Mouse (Mus musculus): ENCODE data around the gene Cubn. TPM values are rescaled to one million over a fixed set of nuclear protein-coding genes. Genes with fewer than 3 reads are reported as not detected.

Gene Cubn
- polyA plus RNA-seq, 1 experiment from 2014 or later: 0.29 TPM

- Histone ChIP-seq H3K4me1 (ENCODE audit: control insufficient read depth, insufficient read depth, low read length) (peaks cover 2% of the 10 kb centered on the region; the same call in 1 of the 2 replicates), H3K36me3 (ENCODE audit: control insufficient read depth, insufficient read depth, low read length) (no peaks in the 10 kb centered on the region), H3K9ac (ENCODE audit: low read length) (peak within 1 kb of the TSS; percentile 47), H3K4me3 (ENCODE audit: low read depth, low read length) (peak within 1 kb of the TSS; percentile 49), H3K4me2 (ENCODE audit: low read depth) (peak within 1 kb of the TSS; percentile 47), H3K9me3 (ENCODE audit: control insufficient read depth, low read length) (no peaks in the 10 kb centered on the region), H3K27me3 (ENCODE audit: control insufficient read depth, insufficient read depth, low read length) (no peaks in the 10 kb centered on the region), H3K27ac (ENCODE audit: low read depth, low read length) (no peak within 1 kb of the TSS)
- 1% methylated on average over 37 of the region's 37 CpGs for WGBS
- ATAC-seq (ENCODE audit: insufficient read depth, low FRiP score, low TSS enrichment) (peak; percentile 98), DNase-seq (ENCODE audit: low spot score) (peak; percentile 96)
Observed at GRCm38 (mm10) chr2:13271165-13271957, 220.3 kb downstream of the Cubn start, which contains the start of gene Rsu1. TSS of gene Rsu1 (minus strand) at chr2:13271415.

- no peaks in the 10 kb centered on the region for H3K27me3 ChIP-seq (ENCODE audit: control insufficient read depth, insufficient read depth, low read length)
- DNase-seq (ENCODE audit: low spot score): peak; percentile 18
- H3K9me3 ChIP-seq (ENCODE audit: control insufficient read depth, low read length): no peaks in the 10 kb centered on the region
- H3K9ac ChIP-seq (ENCODE audit: low read length): peak overlapping the region; percentile 47
- no peak overlapping the region for H3K27ac ChIP-seq (ENCODE audit: low read depth, low read length)
- peak overlapping the region; percentile 49 for H3K4me3 ChIP-seq (ENCODE audit: low read depth, low read length)
- 60% methylated on average over 8 of the region's 8 CpGs for WGBS
- peak overlapping the region; percentile 44 for H3K4me2 ChIP-seq (ENCODE audit: low read depth)
- no peaks in the 10 kb centered on the region for H3K36me3 ChIP-seq (ENCODE audit: control insufficient read depth, insufficient read depth, low read length)
- ATAC-seq (ENCODE audit: insufficient read depth, low FRiP score, low TSS enrichment): peak; percentile 36
- peaks cover 2% of the 10 kb centered on the region; the same call in 1 of the 2 replicates for H3K4me1 ChIP-seq (ENCODE audit: control insufficient read depth, insufficient read depth, low read length)
Observed at GRCm38 (mm10) chr2:13270736-13271135, 220.9 kb downstream of the Cubn start.

GRCm38 (mm10) chr2:13268681-13269293, 222.8 kb downstream of the Cubn start:
- Histone ChIP-seq H3K9me3 (ENCODE audit: control insufficient read depth, low read length) (no peaks in the 10 kb centered on the region), H3K9ac (ENCODE audit: low read length) (no peak overlapping the region), H3K27me3 (ENCODE audit: control insufficient read depth, insufficient read depth, low read length) (no peaks in the 10 kb centered on the region), H3K4me2 (ENCODE audit: low read depth) (no peak overlapping the region), H3K4me3 (ENCODE audit: low read depth, low read length) (no peak overlapping the region), H3K36me3 (ENCODE audit: control insufficient read depth, insufficient read depth, low read length) (no peaks in the 10 kb centered on the region), H3K4me1 (ENCODE audit: control insufficient read depth, insufficient read depth, low read length) (peaks cover 2% of the 10 kb centered on the region; the same call in 1 of the 2 replicates), H3K27ac (ENCODE audit: low read depth, low read length) (no peak overlapping the region)
- DNase-seq (ENCODE audit: low spot score) (no peak), ATAC-seq (ENCODE audit: insufficient read depth, low FRiP score, low TSS enrichment) (no peak)
- 98% methylated on average over 4 of the region's 4 CpGs for WGBS

GRCm38 (mm10) chr2:13264875-13265274, 226.7 kb downstream of the Cubn start:
- no peaks in the 10 kb centered on the region for H3K36me3 ChIP-seq (ENCODE audit: control insufficient read depth, insufficient read depth, low read length)
- H3K9ac ChIP-seq (ENCODE audit: low read length): no peak overlapping the region
- H3K9me3 ChIP-seq (ENCODE audit: control insufficient read depth, low read length): no peaks in the 10 kb centered on the region
- no peaks in the 10 kb centered on the region for H3K27me3 ChIP-seq (ENCODE audit: control insufficient read depth, insufficient read depth, low read length)
- no peak overlapping the region for H3K4me3 ChIP-seq (ENCODE audit: low read depth, low read length)
- H3K27ac ChIP-seq (ENCODE audit: low read depth, low read length): no peak overlapping the region
- H3K4me1 ChIP-seq (ENCODE audit: control insufficient read depth, insufficient read depth, low read length): no peaks in the 10 kb centered on the region
- DNase-seq (ENCODE audit: low spot score) (peak; percentile 36), ATAC-seq (ENCODE audit: insufficient read depth, low FRiP score, low TSS enrichment) (peak; percentile 61)
- H3K4me2 ChIP-seq (ENCODE audit: low read depth): no peak overlapping the region
- 50% methylated on average over 4 of the region's 4 CpGs for WGBS

GRCm38 (mm10) chr2:13263150-13263549, 228.5 kb downstream of the Cubn start:
- H3K9me3 ChIP-seq (ENCODE audit: control insufficient read depth, low read length): no peaks in the 10 kb centered on the region
- no peak overlapping the region for H3K4me3 ChIP-seq (ENCODE audit: low read depth, low read length)
- no peaks in the 10 kb centered on the region for H3K27me3 ChIP-seq (ENCODE audit: control insufficient read depth, insufficient read depth, low read length)
- no peaks in the 10 kb centered on the region for H3K36me3 ChIP-seq (ENCODE audit: control insufficient read depth, insufficient read depth, low read length)
- ATAC-seq (ENCODE audit: insufficient read depth, low FRiP score, low TSS enrichment) (no peak), DNase-seq (ENCODE audit: low spot score) (no peak)
- H3K9ac ChIP-seq (ENCODE audit: low read length): no peak overlapping the region
- H3K4me2 ChIP-seq (ENCODE audit: low read depth): no peak overlapping the region
- 81% methylated on average over 4 of the region's 4 CpGs for WGBS
- no peak overlapping the region for H3K27ac ChIP-seq (ENCODE audit: low read depth, low read length)
- no peaks in the 10 kb centered on the region for H3K4me1 ChIP-seq (ENCODE audit: control insufficient read depth, insufficient read depth, low read length)

- Histone ChIP-seq H3K27ac (ENCODE audit: low read depth, low read length) (no peak overlapping the region), H3K4me2 (ENCODE audit: low read depth) (no peak overlapping the region), H3K27me3 (ENCODE audit: control insufficient read depth, insufficient read depth, low read length) (no peaks in the 10 kb centered on the region), H3K4me3 (ENCODE audit: low read depth, low read length) (no peak overlapping the region), H3K4me1 (ENCODE audit: control insufficient read depth, insufficient read depth, low read length) (no peaks in the 10 kb centered on the region), H3K36me3 (ENCODE audit: control insufficient read depth, insufficient read depth, low read length) (peaks cover 2% of the 10 kb centered on the region; the same call in 1 of the 2 replicates), H3K9ac (ENCODE audit: low read length) (no peak overlapping the region), H3K9me3 (ENCODE audit: control insufficient read depth, low read length) (no peaks in the 10 kb centered on the region)
- DNase-seq (ENCODE audit: low spot score) (no peak), ATAC-seq (ENCODE audit: insufficient read depth, low FRiP score, low TSS enrichment) (no peak)
- WGBS: 88% methylated on average over 2 of the region's 2 CpGs
Observed at GRCm38 (mm10) chr2:13258606-13259005, 233.0 kb downstream of the Cubn start.

- no peak overlapping the region for H3K9ac ChIP-seq (ENCODE audit: low read length)
- no peak overlapping the region for H3K27ac ChIP-seq (ENCODE audit: low read depth, low read length)
- no peaks in the 10 kb centered on the region for H3K9me3 ChIP-seq (ENCODE audit: control insufficient read depth, low read length)
- no peak overlapping the region for H3K4me2 ChIP-seq (ENCODE audit: low read depth)
- H3K36me3 ChIP-seq (ENCODE audit: control insufficient read depth, insufficient read depth, low read length): no peaks in the 10 kb centered on the region
- H3K27me3 ChIP-seq (ENCODE audit: control insufficient read depth, insufficient read depth, low read length): no peaks in the 10 kb centered on the region
- no peak for DNase-seq (ENCODE audit: low spot score)
- WGBS: 50% methylated on average over 9 of the region's 9 CpGs
- no peak for ATAC-seq (ENCODE audit: insufficient read depth, low FRiP score, low TSS enrichment)
- H3K4me3 ChIP-seq (ENCODE audit: low read depth, low read length): no peak overlapping the region
- no peaks in the 10 kb centered on the region for H3K4me1 ChIP-seq (ENCODE audit: control insufficient read depth, insufficient read depth, low read length)
Observed at GRCm38 (mm10) chr2:13240711-13241110, 250.9 kb downstream of the Cubn start.

GRCm38 (mm10) chr2:13237140-13237901, 254.3 kb downstream of the Cubn start:
- Histone ChIP-seq H3K9me3 (ENCODE audit: control insufficient read depth, low read length) (no peaks in the 10 kb centered on the region), H3K9ac (ENCODE audit: low read length) (no peak overlapping the region), H3K27ac (ENCODE audit: low read depth, low read length) (no peak overlapping the region), H3K27me3 (ENCODE audit: control insufficient read depth, insufficient read depth, low read length) (no peaks in the 10 kb centered on the region), H3K4me1 (ENCODE audit: control insufficient read depth, insufficient read depth, low read length) (peaks cover 4% of the 10 kb centered on the region; the same call in 1 of the 2 replicates), H3K4me3 (ENCODE audit: low read depth, low read length) (no peak overlapping the region), H3K36me3 (ENCODE audit: control insufficient read depth, insufficient read depth, low read length) (no peaks in the 10 kb centered on the region), H3K4me2 (ENCODE audit: low read depth) (no peak overlapping the region)
- WGBS: 75% methylated on average over 8 of the region's 8 CpGs
- DNase-seq (ENCODE audit: low spot score): peak; percentile 28
- ATAC-seq (ENCODE audit: insufficient read depth, low FRiP score, low TSS enrichment): no peak

All from neural tube, embryonic 11.5 days (tissue).